Mouse (Mus musculus) hindbrain, embryonic 13.5 days (tissue): ENCODE measurements around the gene 4930455H04Rik. TPM values are rescaled to one million over a fixed set of nuclear protein-coding genes. Genes with fewer than 3 reads are reported as not detected.

Experiments
- ATAC-seq: fragments of 200-750 bp; cut with Nextera tagmentation; 2 replicates; pipeline ENCODE4 v1.8.0; 2017; ENCODE audit warnings: moderate TSS enrichment; ENCODE audit not compliant: low FRiP score
- H3K27ac ChIP-seq: fragments of 300-500 bp; sonication (generic); 2 replicates; pipeline ENCODE4 v1.5.1; 2015; ENCODE audit warnings: inconsistent platforms, mild to moderate bottlenecking, moderate library complexity
- H3K27me3 ChIP-seq: fragments of 300-500 bp; sonication (generic); 2 replicates; pipeline ENCODE4 v1.6.1; 2015; ENCODE audit warnings: mild to moderate bottlenecking, inconsistent platforms
- H3K36me3 ChIP-seq: fragments of 300-500 bp; sonication (generic); 2 replicates; pipeline ENCODE4 v1.6.1; 2015; ENCODE audit warnings: mild to moderate bottlenecking, inconsistent platforms
- H3K4me1 ChIP-seq: fragments of 300-500 bp; sonication (generic); replicated peaks from 2 replicates; pipeline ENCODE4 v1.6.1; 2015; ENCODE audit warnings: inconsistent platforms
- H3K4me2 ChIP-seq: fragments of 300-500 bp; sonication (generic); 2 replicates; pipeline ENCODE4 v1.6.1; 2015; ENCODE audit warnings: inconsistent platforms, mild to moderate bottlenecking, moderate library complexity
- H3K4me3 ChIP-seq: fragments of 300-500 bp; sonication (generic); 2 replicates; pipeline ENCODE4 v1.5.1; 2015; ENCODE audit warnings: mild to moderate bottlenecking, inconsistent platforms
- H3K9ac ChIP-seq: fragments of 300-500 bp; sonication (generic); 2 replicates; pipeline ENCODE4 v1.6.1; 2015; ENCODE audit warnings: mild to moderate bottlenecking, inconsistent platforms
- H3K9me3 ChIP-seq: fragments of 300-500 bp; sonication (generic); 2 replicates; pipeline ENCODE4 v1.6.1; 2016; ENCODE audit warnings: inconsistent platforms
- WGBS: fragments of 180-500 bp; shearing (Covaris S2); methylation state at CpG from one replicate; pipeline ENCODE4 v1.1.7; 2015; 5-methylcytosine and 5-hydroxymethylcytosine counted together
- polyA plus RNA-seq: library from polyadenylated mRNA; unstranded; fragments of >200 nt; fragmentation: Nextera tagmentation; extraction: Ambion mirVana; gene quantifications from 2 replicates; pipeline ENCODE4 v1.2.1, GENCODE M21; 2015

Gene 4930455H04Rik
- polyA plus RNA-seq, 1 experiment from 2014 or later = not detected

GRCm38 (mm10) chr3:116969003-116969402, 936 bp downstream of the 4930455H04Rik start:
- no peak overlapping the region for H3K9ac ChIP-seq
- no peaks in the 10 kb centered on the region for H3K9me3 ChIP-seq
- WGBS = 24% methylated on average over 5 of the region's 5 CpGs
- 0 out of 2 replicates have a peak, but pooled peaks cover 3% of the 10 kb centered on the region for H3K27me3 ChIP-seq
- no peaks in the 10 kb centered on the region for H3K36me3 ChIP-seq
- peaks cover 9% of the 10 kb centered on the region for H3K4me1 ChIP-seq
- peak overlapping the region; percentile 79 for H3K27ac ChIP-seq
- peak overlapping the region; percentile 46 for H3K4me3 ChIP-seq
- H3K4me2 ChIP-seq = peak overlapping the region; percentile 68
- ATAC-seq = no peak

GRCm38 (mm10) chr3:116969786-116970185, 1.7 kb downstream of the 4930455H04Rik start:
- H3K4me3 ChIP-seq = no peak overlapping the region
- H3K9me3 ChIP-seq = no peaks in the 10 kb centered on the region
- WGBS = 45% methylated on average over 5 of the region's 5 CpGs
- H3K4me2 ChIP-seq = 0 out of 2 replicates have a peak overlapping the region, but pooled peaks have one; percentile 68
- ATAC-seq = no peak
- no peak overlapping the region for H3K9ac ChIP-seq
- peaks cover 9% of the 10 kb centered on the region for H3K4me1 ChIP-seq
- 0 out of 2 replicates have a peak, but pooled peaks cover 3% of the 10 kb centered on the region for H3K27me3 ChIP-seq
- no peaks in the 10 kb centered on the region for H3K36me3 ChIP-seq
- no peak overlapping the region for H3K27ac ChIP-seq

- Histone ChIP-seq H3K27me3 (no peaks in the 10 kb centered on the region), H3K9me3 (peaks cover 6% of the 10 kb centered on the region), H3K36me3 (no peaks in the 10 kb centered on the region), H3K9ac (no peak overlapping the region), H3K27ac (no peak overlapping the region), H3K4me1 (peaks cover 7% of the 10 kb centered on the region; the same call in 1 of the 2 replicates), H3K4me2 (no peak overlapping the region), H3K4me3 (no peak overlapping the region)
- ATAC-seq = no peak
- WGBS = 73% methylated on average over 9 of the region's 9 CpGs
These were observed 13.9 kb downstream of the 4930455H04Rik start for GRCm38 (mm10) chr3:116981811-116982575.

GRCm38 (mm10) chr3:116985042-116985455, 17.0 kb downstream of the 4930455H04Rik start:
- no peaks in the 10 kb centered on the region for H3K27me3 ChIP-seq
- H3K4me2 ChIP-seq = no peak overlapping the region
- H3K27ac ChIP-seq = no peak overlapping the region
- peak; percentile 63 for ATAC-seq
- no peaks in the 10 kb centered on the region for H3K9me3 ChIP-seq
- no peak overlapping the region for H3K4me3 ChIP-seq
- H3K36me3 ChIP-seq = no peaks in the 10 kb centered on the region
- peaks cover 7% of the 10 kb centered on the region; the same call in 1 of the 2 replicates for H3K4me1 ChIP-seq
- no peak overlapping the region for H3K9ac ChIP-seq
- WGBS = 28% methylated on average over 1 of the region's 1 CpGs

- Histone ChIP-seq H3K4me2 (no peak overlapping the region), H3K27ac (no peak overlapping the region), H3K9me3 (no peaks in the 10 kb centered on the region), H3K9ac (no peak overlapping the region), H3K4me1 (peaks cover 7% of the 10 kb centered on the region; the same call in 1 of the 2 replicates), H3K36me3 (no peaks in the 10 kb centered on the region), H3K4me3 (no peak overlapping the region), H3K27me3 (no peaks in the 10 kb centered on the region)
- no peak for ATAC-seq
- 78% methylated on average over 1 of the region's 1 CpGs for WGBS
These were observed 17.7 kb downstream of the 4930455H04Rik start for GRCm38 (mm10) chr3:116985741-116986140.

- Histone ChIP-seq H3K36me3 (no peaks in the 10 kb centered on the region), H3K4me1 (peaks cover 7% of the 10 kb centered on the region; the same call in 1 of the 2 replicates), H3K9ac (no peak overlapping the region), H3K27me3 (no peaks in the 10 kb centered on the region), H3K4me3 (no peak overlapping the region), H3K4me2 (no peak overlapping the region), H3K9me3 (no peaks in the 10 kb centered on the region), H3K27ac (no peak overlapping the region)
- WGBS = 64% methylated on average over 2 of the region's 2 CpGs
- ATAC-seq = no peak
These were observed 18.4 kb downstream of the 4930455H04Rik start for GRCm38 (mm10) chr3:116986451-116986850.

GRCm38 (mm10) chr3:116988221-116988620, 20.2 kb downstream of the 4930455H04Rik start:
- Histone ChIP-seq H3K4me3 (no peak overlapping the region), H3K9ac (no peak overlapping the region), H3K27me3 (no peaks in the 10 kb centered on the region), H3K27ac (no peak overlapping the region), H3K36me3 (no peaks in the 10 kb centered on the region), H3K4me2 (no peak overlapping the region), H3K9me3 (no peaks in the 10 kb centered on the region), H3K4me1 (peaks cover 7% of the 10 kb centered on the region; the same call in 1 of the 2 replicates)
- WGBS = 91% methylated on average over 3 of the region's 3 CpGs
- no peak for ATAC-seq

- no peak overlapping the region for H3K4me2 ChIP-seq
- H3K27ac ChIP-seq = no peak overlapping the region
- no peaks in the 10 kb centered on the region for H3K4me1 ChIP-seq
- no peak overlapping the region for H3K4me3 ChIP-seq
- no peaks in the 10 kb centered on the region for H3K9me3 ChIP-seq
- no peak overlapping the region for H3K9ac ChIP-seq
- H3K27me3 ChIP-seq = no peaks in the 10 kb centered on the region
- ATAC-seq = no peak
- no peaks in the 10 kb centered on the region for H3K36me3 ChIP-seq
- WGBS = 96% methylated on average over 2 of the region's 2 CpGs
These were observed 23.1 kb downstream of the 4930455H04Rik start for GRCm38 (mm10) chr3:116991180-116991579.

- Histone ChIP-seq H3K27me3 (peaks cover 1% of the 10 kb centered on the region), H3K9me3 (no peaks in the 10 kb centered on the region), H3K9ac (no peak overlapping the region), H3K27ac (no peak overlapping the region), H3K4me2 (no peak overlapping the region), H3K4me1 (no peaks in the 10 kb centered on the region), H3K36me3 (no peaks in the 10 kb centered on the region), H3K4me3 (no peak overlapping the region)
- WGBS = 87% methylated on average over 2 of the region's 2 CpGs
- no peak for ATAC-seq
These were observed 24.9 kb downstream of the 4930455H04Rik start for GRCm38 (mm10) chr3:116993011-116993410.

- Histone ChIP-seq H3K4me3 (no peak overlapping the region), H3K9ac (no peak overlapping the region), H3K27ac (no peak overlapping the region), H3K36me3 (no peaks in the 10 kb centered on the region), H3K9me3 (no peaks in the 10 kb centered on the region), H3K4me2 (no peak overlapping the region), H3K4me1 (peaks cover 11% of the 10 kb centered on the region), H3K27me3 (peaks cover 29% of the 10 kb centered on the region)
- peak; percentile 79 for ATAC-seq
- WGBS = 23% methylated on average over 9 of the region's 9 CpGs
These were observed 33.8 kb downstream of the 4930455H04Rik start for GRCm38 (mm10) chr3:117001686-117002485.

- no peak for ATAC-seq
- Histone ChIP-seq H3K4me2 (no peak overlapping the region), H3K4me3 (no peak overlapping the region), H3K9ac (no peak overlapping the region), H3K4me1 (peaks cover 11% of the 10 kb centered on the region), H3K27me3 (peaks cover 24% of the 10 kb centered on the region), H3K9me3 (no peaks in the 10 kb centered on the region), H3K27ac (no peak overlapping the region), H3K36me3 (no peaks in the 10 kb centered on the region)
- 78% methylated on average over 6 of the region's 6 CpGs for whole genome bisulfite sequencing
These were observed 35.3 kb downstream of the 4930455H04Rik start for GRCm38 (mm10) chr3:117003379-117003778.

- H3K4me3 ChIP-seq = no peak overlapping the region
- H3K4me1 ChIP-seq = peaks cover 8% of the 10 kb centered on the region
- H3K27ac ChIP-seq = no peak overlapping the region
- 93% methylated on average over 3 of the region's 3 CpGs for WGBS
- ATAC-seq = no peak
- H3K36me3 ChIP-seq = no peaks in the 10 kb centered on the region
- no peaks in the 10 kb centered on the region for H3K9me3 ChIP-seq
- H3K27me3 ChIP-seq = peaks cover 13% of the 10 kb centered on the region
- no peak overlapping the region for H3K4me2 ChIP-seq
- H3K9ac ChIP-seq = no peak overlapping the region
These were observed 38.6 kb downstream of the 4930455H04Rik start for GRCm38 (mm10) chr3:117006636-117007035.
